Mouse (Mus musculus) testis, adult 2 months (tissue): ENCODE results near the gene Pip4k2b. TPM values are rescaled to one million over a fixed set of nuclear protein-coding genes. Genes with fewer than 3 reads are reported as not detected.
A peak's percentile ranks its signal among the peaks of the same experiment; 100 is the strongest.

Experiments
- H3K27ac ChIP-seq: fragments of 200-500 bp; 2 replicates; pipeline ENCODE4 v1.5.1; 2012; ENCODE audit warnings: low read depth, low read length; ENCODE audit not compliant: control insufficient read depth, insufficient read depth
- H3K27me3 ChIP-seq: fragments of 200-500 bp; 2 replicates; pipeline ENCODE4 v1.6.1; 2012; ENCODE audit warnings: mild to moderate bottlenecking, low read length, moderate library complexity; ENCODE audit not compliant: control insufficient read depth, insufficient read depth
- H3K36me3 ChIP-seq: fragments of 200-500 bp; 2 replicates; pipeline ENCODE4 v1.6.1; 2012; ENCODE audit warnings: mild to moderate bottlenecking, low read length; ENCODE audit not compliant: control insufficient read depth, insufficient read depth
- H3K4me1 ChIP-seq: fragments of 200-500 bp; 2 replicates; pipeline ENCODE4 v1.6.1; 2012; ENCODE audit warnings: low read length; ENCODE audit not compliant: control insufficient read depth, insufficient read depth
- H3K4me3 ChIP-seq: fragments of 200-500 bp; 2 replicates; pipeline ENCODE4 v1.5.1; 2012; ENCODE audit warnings: low read depth, mild to moderate bottlenecking, low read length, moderate library complexity, mixed read lengths; ENCODE audit not compliant: control insufficient read depth
- CTCF ChIP-seq: fragments of 200-500 bp; IDR thresholded peaks from 2 replicates; pipeline ENCODE4 v1.5.1; 2012; ENCODE audit warnings: low read depth, mild to moderate bottlenecking, inconsistent platforms, low read length, moderate library complexity; ENCODE audit not compliant: control insufficient read depth, insufficient read depth, insufficient replicate concordance
- POLR2A ChIP-seq: fragments of 200-500 bp; IDR thresholded peaks from 2 replicates; pipeline ENCODE4 v1.6.1; 2012; ENCODE audit warnings: low read depth, mild to moderate bottlenecking, inconsistent platforms, low read length, moderate library complexity; ENCODE audit not compliant: control insufficient read depth
- polyA plus RNA-seq: library from polyadenylated mRNA; depleted of rRNA; stranded (reverse); fragments of >200 nt; gene quantifications from 2 replicates; pipeline ENCODE4 v1.2.3, GENCODE M21; 2012

Gene Pip4k2b
- polyA plus RNA-seq, 1 experiment = 2.5 TPM

DNA sequence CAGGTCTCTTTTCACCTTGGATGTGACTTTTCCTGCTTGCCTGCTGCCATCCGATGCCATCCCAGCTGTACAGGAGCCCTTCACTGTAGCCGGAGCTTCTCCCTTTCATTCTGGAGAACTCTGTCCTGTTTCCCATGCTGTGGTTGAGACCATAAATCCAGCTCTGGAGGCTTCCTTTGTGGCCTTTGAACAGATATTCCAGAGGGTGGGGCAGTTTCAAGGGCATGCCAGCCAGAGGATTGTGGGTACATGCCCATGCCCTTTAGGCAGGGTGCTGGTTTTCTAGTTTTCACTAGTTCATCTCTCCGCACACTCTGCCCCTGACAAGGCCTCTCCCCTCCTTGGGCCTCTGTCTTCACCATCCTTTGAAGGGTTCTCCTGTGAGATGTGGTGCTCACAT, 57.4 kb downstream of the Pip4k2b start:
- TF ChIP-seq POLR2A = no peak
- TF ChIP-seq CTCF = no peak
- no peaks in the 10 kb centered on the region for H3K27me3 ChIP-seq
- no peak overlapping the region for H3K27ac ChIP-seq
- H3K4me3 ChIP-seq = no peak overlapping the region
- no peaks in the 10 kb centered on the region for H3K36me3 ChIP-seq
- peaks cover 18% of the 10 kb centered on the region for H3K4me1 ChIP-seq

- H3K36me3 ChIP-seq = no peaks in the 10 kb centered on the region
- H3K4me1 ChIP-seq = peaks cover 18% of the 10 kb centered on the region
- TF ChIP-seq CTCF = no peak
- TF ChIP-seq POLR2A = no peak
- no peaks in the 10 kb centered on the region for H3K27me3 ChIP-seq
- peak overlapping the region; percentile 20; the same call in 1 of the 2 replicates for H3K27ac ChIP-seq
- peak overlapping the region; percentile 53 for H3K4me3 ChIP-seq
Observed at GRCm38 (mm10) chr11:97686322-97686908, 58.1 kb downstream of the Pip4k2b start.

GRCm38 (mm10) chr11:97685613-97686321, 58.7 kb downstream of the Pip4k2b start, which contains the start of gene Cisd3:
Gene Cisd3 (plus strand): TSS chr11:97685826.
- no peaks in the 10 kb centered on the region for H3K27me3 ChIP-seq
- H3K27ac ChIP-seq = peak within 1 kb of the TSS; percentile 20; the same call in 1 of the 2 replicates
- peak within 1 kb of the TSS; percentile 69 for H3K4me3 ChIP-seq
- peaks cover 18% of the 10 kb centered on the region for H3K4me1 ChIP-seq
- no peaks in the 10 kb centered on the region for H3K36me3 ChIP-seq
- TF ChIP-seq CTCF (no peak), POLR2A (no peak)

GRCm38 (mm10) chr11:97684766-97685165, 59.7 kb downstream of the Pip4k2b start:
- H3K4me1 ChIP-seq = peaks cover 14% of the 10 kb centered on the region
- no peak overlapping the region for H3K4me3 ChIP-seq
- no peak overlapping the region for H3K27ac ChIP-seq
- TF ChIP-seq CTCF = no peak
- no peak for TF ChIP-seq POLR2A
- H3K27me3 ChIP-seq = no peaks in the 10 kb centered on the region
- no peaks in the 10 kb centered on the region for H3K36me3 ChIP-seq

DNA sequence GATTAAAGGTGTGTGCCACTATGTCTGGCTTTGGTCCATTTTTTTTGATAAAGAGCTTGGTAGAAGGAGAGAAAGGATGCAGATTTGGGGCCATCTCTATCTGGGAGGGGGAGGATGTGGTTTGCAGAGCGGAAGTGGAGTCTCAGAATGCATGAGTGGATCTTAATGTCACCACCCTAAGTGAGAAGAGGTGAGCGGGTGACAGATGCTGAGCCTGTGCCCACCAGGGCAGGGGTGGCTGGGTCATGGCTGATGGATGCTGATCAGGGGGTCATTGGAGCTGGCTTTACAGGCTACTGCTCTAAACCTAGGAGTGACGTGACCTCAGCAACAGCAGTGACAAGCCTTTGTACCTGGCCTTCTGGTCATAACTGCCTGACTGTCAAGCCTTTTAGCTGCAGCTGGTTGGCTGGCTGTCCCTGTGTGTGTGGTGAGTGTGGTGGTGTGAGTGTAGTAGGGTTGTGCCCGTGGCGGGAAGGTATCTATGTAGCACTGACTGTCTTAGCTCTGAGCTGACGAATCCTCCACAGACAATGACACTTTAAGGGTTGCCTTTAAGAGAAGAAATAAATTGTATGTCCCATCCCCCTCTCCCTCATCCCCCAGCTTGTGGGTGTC, 60.3 kb downstream of the Pip4k2b start:
- H3K4me1 ChIP-seq = peaks cover 14% of the 10 kb centered on the region
- H3K36me3 ChIP-seq = no peaks in the 10 kb centered on the region
- no peak for TF ChIP-seq CTCF
- 0 out of 2 replicates have a peak, but pooled peaks have one; percentile 7 for TF ChIP-seq POLR2A
- no peaks in the 10 kb centered on the region for H3K27me3 ChIP-seq
- H3K27ac ChIP-seq = no peak overlapping the region
- no peak overlapping the region for H3K4me3 ChIP-seq

- Histone ChIP-seq H3K4me1 (peaks cover 14% of the 10 kb centered on the region), H3K36me3 (no peaks in the 10 kb centered on the region), H3K4me3 (no peak overlapping the region), H3K27ac (no peak overlapping the region), H3K27me3 (no peaks in the 10 kb centered on the region)
- TF ChIP-seq CTCF (no peak), POLR2A (no peak)
Observed at GRCm38 (mm10) chr11:97682504-97683055, 61.9 kb downstream of the Pip4k2b start.

DNA sequence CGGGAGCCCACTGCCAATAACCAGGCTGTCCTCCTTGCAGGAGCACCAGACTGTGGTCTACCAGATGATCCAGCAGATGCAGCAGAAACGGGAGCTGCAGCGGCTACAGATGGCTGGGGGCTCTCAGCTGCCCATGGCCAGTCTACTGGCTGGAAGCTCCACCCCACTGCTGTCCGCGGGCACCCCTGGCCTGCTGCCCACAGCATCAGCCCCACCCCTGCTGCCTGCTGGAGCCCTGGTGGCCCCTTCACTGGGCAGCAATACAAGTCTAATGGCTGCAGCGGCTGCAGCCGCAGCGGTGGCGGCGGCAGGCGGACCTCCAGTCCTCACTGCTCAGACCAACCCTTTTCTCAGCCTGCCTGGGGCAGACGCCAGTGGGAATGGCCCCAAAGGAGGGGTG, 64.1 kb downstream of the Pip4k2b start:
- TF ChIP-seq CTCF = no peak
- no peak for TF ChIP-seq POLR2A
- no peak overlapping the region for H3K4me3 ChIP-seq

More for the DNA sequence above, 64.1 kb downstream of the Pip4k2b start:
- no peaks in the 10 kb centered on the region for H3K27me3 ChIP-seq
- no peaks in the 10 kb centered on the region for H3K36me3 ChIP-seq
- no peak overlapping the region for H3K27ac ChIP-seq
- H3K4me1 ChIP-seq = peaks cover 4% of the 10 kb centered on the region
